Mouse (Mus musculus) heart, postnatal 0 days (tissue): Measurements from ENCODE around the gene F7. TPM values are rescaled to one million over a fixed set of nuclear protein-coding genes. Genes with fewer than 3 reads are reported as not detected.

ENCODE experiments used
- ATAC-seq: fragments of 200-750 bp; cut with Nextera tagmentation; 2 replicates; pipeline ENCODE4 v1.8.0; 2017; ENCODE audit warnings: low read depth, moderate number of reproducible peaks, moderate library complexity; ENCODE audit not compliant: insufficient read depth
- DNase-seq: peaks from one replicate; pipeline ENCODE4 v3.0.0-alpha.2; 2016; ENCODE audit warnings: low spot score
- H3K27ac ChIP-seq: fragments of 300-500 bp; sonication (generic); 2 replicates; pipeline ENCODE4 v1.5.1; 2014; ENCODE audit warnings: low read depth, mild to moderate bottlenecking
- H3K27me3 ChIP-seq: fragments of 300-500 bp; sonication (generic); 2 replicates; pipeline ENCODE4 v1.6.1; 2014; ENCODE audit warnings: low read length, mixed read lengths; ENCODE audit not compliant: control insufficient read depth, insufficient read depth
- H3K36me3 ChIP-seq: fragments of 300-500 bp; sonication (generic); replicated peaks from 2 replicates; pipeline ENCODE4 v1.6.1; 2014; ENCODE audit warnings: low read length, mixed read lengths; ENCODE audit not compliant: control insufficient read depth, insufficient read depth
- H3K4me1 ChIP-seq: fragments of 300-500 bp; sonication (generic); 2 replicates; pipeline ENCODE4 v1.6.1; 2014; ENCODE audit warnings: antibody characterized with exemption; ENCODE audit not compliant: control insufficient read depth, insufficient read depth
- H3K4me2 ChIP-seq: fragments of 300-500 bp; sonication (generic); 2 replicates; pipeline ENCODE4 v1.6.1; 2014; ENCODE audit warnings: low read depth, mild to moderate bottlenecking, low read length, moderate library complexity
- H3K4me3 ChIP-seq: fragments of 300-500 bp; sonication (generic); 2 replicates; pipeline ENCODE4 v1.5.1; 2014; ENCODE audit warnings: low read depth, low read length
- H3K9ac ChIP-seq: fragments of 300-500 bp; sonication (generic); replicated peaks from 2 replicates; pipeline ENCODE4 v1.6.1; 2014; ENCODE audit warnings: low read depth, low read length, mixed read lengths
- H3K9me3 ChIP-seq: fragments of 300-500 bp; sonication (generic); replicated peaks from 2 replicates; pipeline ENCODE4 v1.6.1; 2016; ENCODE audit warnings: low read length; ENCODE audit not compliant: control insufficient read depth
- CTCF ChIP-seq: IDR thresholded peaks from 2 replicates; pipeline ENCODE4 v1.5.1; 2016; ENCODE audit warnings: antibody characterized with exemption, control low read depth, low read depth
- EP300 ChIP-seq: IDR thresholded peaks from 2 replicates; pipeline ENCODE4 v1.6.1; 2016; ENCODE audit warnings: antibody characterized with exemption, low read depth
- WGBS: fragments of 180-500 bp; shearing (Covaris S2); extraction: QIAGEN DNeasy Blood & Tissue Kit; methylation state at CpG from one replicate; pipeline ENCODE4 v1.1.7; 2014; 5-methylcytosine and 5-hydroxymethylcytosine counted together
- polyA plus RNA-seq: library from polyadenylated mRNA; unstranded; fragments of >200 nt; fragmentation: Nextera tagmentation; extraction: Ambion mirVana; gene quantifications from 2 replicates; pipeline ENCODE4 v1.2.1, GENCODE M21; 2015
- total RNA-seq: library from RNA; depleted of rRNA; stranded (reverse); fragments of >200 nt; gene quantifications from 2 replicates; pipeline ENCODE4 v1.2.3, GENCODE M21; 2014; ENCODE audit warnings: low replicate concordance

Gene F7
- total and polyA plus RNA-seq, 2 experiments from 2014 or later = not detected

DNA sequence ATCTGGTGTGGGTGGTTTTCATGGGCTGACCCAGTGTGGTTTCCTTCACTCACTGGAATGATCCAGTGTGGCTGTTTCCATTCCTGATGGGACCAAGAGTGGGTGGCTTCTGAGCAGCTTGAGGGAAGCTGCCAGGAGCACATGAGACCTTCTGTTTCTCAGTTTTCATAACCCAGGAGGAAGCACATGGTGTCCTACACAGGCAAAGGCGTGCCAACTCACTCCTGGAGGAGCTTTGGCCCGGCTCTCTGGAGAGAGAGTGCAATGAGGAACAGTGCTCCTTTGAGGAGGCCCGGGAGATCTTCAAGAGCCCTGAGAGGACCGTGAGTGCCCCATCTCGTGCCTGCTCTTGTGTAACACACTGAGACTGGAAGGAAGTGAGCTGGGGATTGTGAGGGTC, 2.6 kb downstream of the F7 start:
- H3K36me3 ChIP-seq = no peaks in the 10 kb centered on the region
- H3K4me2 ChIP-seq = no peak overlapping the region
- DNase-seq (no peak), ATAC-seq (no peak)
- 74% methylated on average over 5 of the region's 5 CpGs for WGBS
- H3K4me1 ChIP-seq = no peaks in the 10 kb centered on the region
- no peak overlapping the region for H3K9ac ChIP-seq
- no peaks in the 10 kb centered on the region for H3K27me3 ChIP-seq
- no peak for TF ChIP-seq CTCF
- no peak for TF ChIP-seq EP300
- H3K27ac ChIP-seq = no peak overlapping the region
- H3K9me3 ChIP-seq = no peaks in the 10 kb centered on the region
- no peak overlapping the region for H3K4me3 ChIP-seq

DNA sequence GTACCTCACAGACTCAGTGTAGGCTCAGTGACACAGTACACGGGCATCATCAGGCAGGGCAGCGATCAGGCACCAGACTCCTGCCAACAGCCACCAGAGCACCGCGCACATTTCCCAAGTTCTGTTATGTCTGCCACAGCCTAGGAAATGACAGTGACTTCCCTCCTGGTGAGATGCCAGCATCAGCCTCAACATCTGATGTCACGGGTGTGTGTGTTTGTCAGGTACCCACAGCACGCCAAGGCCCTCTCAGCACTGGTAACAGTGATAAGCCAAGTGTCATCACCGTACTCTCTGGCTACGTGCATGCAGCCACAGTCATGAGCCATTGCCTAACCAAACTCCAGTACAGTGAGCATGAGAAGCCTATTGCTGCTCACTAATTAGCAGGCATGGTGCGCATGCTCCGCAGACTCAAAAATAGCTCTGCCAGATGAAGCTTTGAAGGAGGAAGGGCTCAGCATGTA, 10.5 kb downstream of the F7 start:
- 52% methylated on average over 10 of the region's 10 CpGs for WGBS
- Histone ChIP-seq H3K4me2 (no peak overlapping the region), H3K4me3 (no peak overlapping the region), H3K4me1 (peaks cover 10% of the 10 kb centered on the region), H3K9me3 (no peaks in the 10 kb centered on the region), H3K27ac (no peak overlapping the region), H3K9ac (no peak overlapping the region), H3K27me3 (no peaks in the 10 kb centered on the region), H3K36me3 (no peaks in the 10 kb centered on the region)
- TF ChIP-seq CTCF = no peak
- no peak for TF ChIP-seq EP300
- DNase-seq (peak; percentile 65), ATAC-seq (peak; percentile 67)

DNA sequence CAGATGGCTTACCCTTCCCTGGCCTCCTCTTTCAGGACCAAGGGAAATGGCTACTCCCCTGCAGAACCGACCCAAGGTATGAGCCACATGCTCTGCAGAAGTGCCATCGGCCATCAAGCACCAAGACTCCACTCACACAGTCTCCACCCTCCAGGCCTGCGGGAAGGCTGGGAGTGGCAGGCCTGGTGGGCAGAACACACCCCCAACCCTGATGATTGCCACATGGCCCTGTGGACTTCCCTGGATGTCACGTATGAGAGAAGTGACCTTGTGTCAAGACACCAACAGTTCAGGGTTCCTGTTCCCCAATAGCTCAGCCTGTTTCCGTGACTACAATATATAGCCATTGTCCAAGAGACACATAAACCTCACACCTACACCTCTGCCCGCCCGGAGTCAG, 11.2 kb downstream of the F7 start, which contains the start of gene F10:
TSS of gene F10 (plus strand) at position 294 of the 400 bp plus-strand sequence.
- no peak within 1 kb of the TSS for H3K4me2 ChIP-seq
- peak within 1 kb of the TSS; percentile 7; the same call in 1 of the 2 replicates for H3K27ac ChIP-seq
- no peak within 1 kb of the TSS for H3K9ac ChIP-seq
- H3K9me3 ChIP-seq = no peaks in the 10 kb centered on the region
- ATAC-seq (peak; percentile 42), DNase-seq (peak; percentile 9)
- peaks cover 10% of the 10 kb centered on the region for H3K4me1 ChIP-seq
- H3K4me3 ChIP-seq = no peak within 1 kb of the TSS
- 50% methylated on average over 7 of the region's 7 CpGs for WGBS
- TF ChIP-seq CTCF = no peak
- no peak for TF ChIP-seq EP300
- H3K27me3 ChIP-seq = no peaks in the 10 kb centered on the region
- no peaks in the 10 kb centered on the region for H3K36me3 ChIP-seq

DNA sequence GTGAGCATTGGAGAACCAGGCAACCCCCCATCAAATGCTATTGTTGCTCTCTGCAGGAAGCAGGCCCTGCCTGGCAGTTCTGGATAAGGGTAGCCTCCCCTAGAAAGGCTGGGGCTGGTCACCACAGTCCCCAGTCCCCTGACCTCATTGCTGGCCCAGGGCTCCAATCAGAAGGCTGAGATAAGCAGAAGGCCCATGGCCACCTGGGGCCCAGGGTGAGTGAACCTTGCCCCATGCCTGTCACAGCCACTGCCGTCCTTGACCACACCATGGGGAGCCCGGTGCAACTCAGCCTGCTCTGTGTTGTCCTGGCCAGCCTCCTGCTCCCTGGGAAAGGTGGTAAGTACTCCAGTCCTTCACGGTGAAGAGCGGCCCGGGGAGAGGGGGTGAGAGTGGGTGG, 11.7 kb downstream of the F7 start:
- no peak for DNase-seq
- no peaks in the 10 kb centered on the region for H3K27me3 ChIP-seq
- no peak overlapping the region for H3K4me2 ChIP-seq
- H3K4me3 ChIP-seq = no peak overlapping the region
- 30% methylated on average over 5 of the region's 5 CpGs for WGBS
- no peaks in the 10 kb centered on the region for H3K9me3 ChIP-seq
- H3K36me3 ChIP-seq = no peaks in the 10 kb centered on the region
- H3K4me1 ChIP-seq = peaks cover 10% of the 10 kb centered on the region
- TF ChIP-seq EP300 (no peak), CTCF (no peak)
- H3K9ac ChIP-seq = no peak overlapping the region
- no peak overlapping the region for H3K27ac ChIP-seq
- ATAC-seq = no peak

DNA sequence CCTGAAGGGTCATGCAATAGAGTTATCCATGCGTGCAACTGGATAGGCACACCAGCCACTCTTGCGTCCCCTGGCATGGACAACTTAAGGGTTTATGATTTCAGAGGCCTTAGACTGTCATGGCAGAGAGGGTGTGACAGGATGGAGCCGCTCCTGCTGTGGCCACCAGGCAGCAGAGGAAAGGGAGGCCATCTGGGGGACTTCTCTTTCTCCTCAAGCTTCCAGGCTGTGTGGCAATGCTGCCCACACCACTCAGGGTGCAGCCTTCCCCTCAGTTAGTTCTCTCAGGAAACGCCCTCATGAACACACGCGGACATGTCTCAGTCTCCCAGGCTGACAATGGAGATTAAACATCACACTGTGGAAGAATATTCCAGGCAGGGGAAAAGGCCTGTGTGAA, 13.2 kb downstream of the F7 start:
- H3K9ac ChIP-seq = no peak overlapping the region
- TF ChIP-seq CTCF (no peak), EP300 (no peak)
- WGBS = 66% methylated on average over 6 of the region's 6 CpGs
- no peak for DNase-seq
- ATAC-seq = no peak
- H3K27me3 ChIP-seq = no peaks in the 10 kb centered on the region
- no peak overlapping the region for H3K4me2 ChIP-seq
- no peaks in the 10 kb centered on the region for H3K9me3 ChIP-seq
- H3K4me1 ChIP-seq = peaks cover 10% of the 10 kb centered on the region
- no peak overlapping the region for H3K27ac ChIP-seq
- no peak overlapping the region for H3K4me3 ChIP-seq
- H3K36me3 ChIP-seq = no peaks in the 10 kb centered on the region

DNA sequence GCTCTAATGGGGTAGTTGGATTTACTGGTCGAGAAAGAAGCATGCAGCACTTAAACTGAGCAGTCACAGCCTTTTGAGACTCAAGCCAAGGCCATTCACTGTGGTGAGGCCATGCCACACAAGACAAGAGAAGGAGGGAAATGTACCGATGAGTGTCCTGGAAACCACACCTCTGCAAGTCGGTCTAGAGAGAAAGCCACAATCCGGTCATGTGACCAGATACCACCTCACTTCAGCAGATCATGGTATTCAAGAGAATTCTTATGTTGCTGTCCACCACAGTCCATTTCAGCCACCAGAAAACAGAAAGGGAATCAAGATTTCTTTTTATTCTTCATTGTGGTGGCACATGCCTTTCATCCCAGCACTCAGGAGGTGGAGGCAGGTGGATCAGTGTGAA, 15.6 kb downstream of the F7 start:
- no peak for DNase-seq
- H3K9me3 ChIP-seq = no peaks in the 10 kb centered on the region
- no peak for ATAC-seq
- peaks cover 6% of the 10 kb centered on the region for H3K4me1 ChIP-seq
- TF ChIP-seq EP300 (no peak), CTCF (no peak)
- H3K4me3 ChIP-seq = no peak overlapping the region
- H3K9ac ChIP-seq = no peak overlapping the region
- WGBS = 72% methylated on average over 4 of the region's 4 CpGs
- no peaks in the 10 kb centered on the region for H3K36me3 ChIP-seq
- H3K27me3 ChIP-seq = no peaks in the 10 kb centered on the region
- H3K4me2 ChIP-seq = no peak overlapping the region
- no peak overlapping the region for H3K27ac ChIP-seq
